In the genomic region with DNA sequence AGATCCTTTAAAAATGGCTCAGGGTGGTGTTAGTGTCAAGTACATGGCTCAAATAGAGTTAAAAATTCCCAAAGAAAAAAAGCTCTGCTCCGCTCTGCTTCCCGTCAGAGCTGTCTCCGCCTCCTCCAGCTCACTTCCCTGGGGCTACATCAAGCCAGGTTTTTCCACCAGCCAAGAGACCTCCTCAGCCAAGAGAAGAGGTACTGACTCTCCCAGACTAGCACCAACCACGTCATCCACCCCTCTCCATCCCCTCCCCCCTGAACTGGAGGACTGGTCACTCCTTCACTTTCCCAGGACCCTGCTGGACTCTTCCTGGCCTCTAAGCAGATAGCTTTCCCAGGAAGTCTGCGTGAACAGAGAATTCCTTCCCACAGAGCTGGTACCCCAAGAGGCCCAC, we compare ENCODE assay signal across 8 mouse cellular contexts. TPM values are rescaled to one million over a fixed set of nuclear protein-coding genes. Genes with fewer than 3 reads are reported as not detected.
DNase-seq lines count a peak whose midpoint lies in the region; ATAC-seq and TF ChIP-seq lines count a peak whose summit lies in the region.

No protein-coding gene starts in this region.

- H3K4me1 ChIP-seq in hindbrain, embryonic 15.5 days (replicated peaks): peaks cover 25% of the 10 kb centered on the region
- H3K4me1 ChIP-seq in limb, embryonic 14.5 days (ENCODE audit: control insufficient read depth, insufficient read depth, low read length): peaks cover 15% of the 10 kb centered on the region
- H3K4me1 ChIP-seq in midbrain, embryonic 16.5 days (ENCODE audit: control insufficient read depth, insufficient read depth, low read length): peaks cover 16% of the 10 kb centered on the region

- peak overlapping the region; percentile 69 for H3K4me3 ChIP-seq in left cerebral cortex, adult 2 months
- peak overlapping the region; percentile 92 for H3K4me3 ChIP-seq in gastrocnemius, adult 2 months
- H3K4me3 ChIP-seq in hindbrain, embryonic 15.5 days: peak overlapping the region; percentile 98
- peak overlapping the region; percentile 90 for H3K4me3 ChIP-seq in limb, embryonic 14.5 days (replicated peaks; ENCODE audit: low read length)
- peak overlapping the region; percentile 78 for H3K4me3 ChIP-seq in midbrain, embryonic 16.5 days (ENCODE audit: low read depth, low read length)

- peak overlapping the region; percentile 71 for H3K4me2 ChIP-seq in hindbrain, embryonic 15.5 days
- H3K4me2 ChIP-seq in limb, embryonic 14.5 days (replicated peaks; ENCODE audit: low read depth, low read length, severe bottlenecking): peak overlapping the region; percentile 73
- H3K4me2 ChIP-seq in midbrain, embryonic 16.5 days (ENCODE audit: low read length): peak overlapping the region; percentile 90

- TF ChIP-seq POLR2A in limb, embryonic 14.5 days (IDR thresholded peaks at IDR 0.05; ENCODE audit: borderline replicate concordance, extremely low read depth, insufficient read depth, insufficient read length): no peak

- H3K36me3 ChIP-seq in hindbrain, embryonic 15.5 days: peaks cover 29% of the 10 kb centered on the region
- H3K36me3 ChIP-seq in limb, embryonic 14.5 days (ENCODE audit: control insufficient read depth, insufficient read depth, low read length): peaks cover 53% of the 10 kb centered on the region
- H3K36me3 ChIP-seq in midbrain, embryonic 16.5 days (ENCODE audit: control insufficient read depth, insufficient read depth, low read length): peaks cover 24% of the 10 kb centered on the region

- peak; percentile 65 for ATAC-seq in hindbrain, embryonic 15.5 days (ENCODE audit: low FRiP score, low read depth)
- ATAC-seq in limb, embryonic 14.5 days (ENCODE audit: low FRiP score, low read depth): peak; percentile 88
- peak; percentile 49 for ATAC-seq in midbrain, embryonic 16.5 days

- no peaks in the 10 kb centered on the region for H3K9me3 ChIP-seq in hindbrain, embryonic 15.5 days
- no peaks in the 10 kb centered on the region for H3K9me3 ChIP-seq in limb, embryonic 14.5 days (ENCODE audit: control insufficient read depth, low read length)
- H3K9me3 ChIP-seq in midbrain, embryonic 16.5 days (replicated peaks; ENCODE audit: control insufficient read depth, low read length, poor library complexity, severe bottlenecking): no peaks in the 10 kb centered on the region

- DNase-seq in left cerebral cortex, adult 2 months (ENCODE audit: extremely low spot score in 1 of 2, low spot score in 2 of 2): peak; percentile 59 to 60
- DNase-seq in left cerebral cortex, adult 11 months (ENCODE audit: low spot score): no peak
- DNase-seq in cerebellum, postnatal 14 days: peak; percentile 70 to 76
- peak; percentile 79 for DNase-seq in gastrocnemius, adult 2 months
- DNase-seq in limb, embryonic 14.5 days (ENCODE audit: low spot score): peak; percentile 82
- DNase-seq in thymus, adult 18-20 months: no peak

- peak overlapping the region; percentile 99 for H3K27ac ChIP-seq in left cerebral cortex, adult 2 months
- peak overlapping the region; percentile 93 for H3K27ac ChIP-seq in gastrocnemius, adult 2 months
- H3K27ac ChIP-seq in hindbrain, embryonic 15.5 days (replicated peaks): peak overlapping the region; percentile 95
- H3K27ac ChIP-seq in limb, embryonic 14.5 days (replicated peaks; ENCODE audit: low read depth, low read length): peak overlapping the region; percentile 93
- H3K27ac ChIP-seq in midbrain, embryonic 16.5 days (ENCODE audit: low read length): peak overlapping the region; percentile 91

- intact Hi-C loops in left cerebral cortex, adult 2 months (cut with DNase I): loop anchor here (1.0 kb wide), 1 partner anchor 14 kb away; no protein-coding TSS in a partner anchor
- intact Hi-C loops in gastrocnemius, adult 2 months (cut with DNase I): no loop called here

- WGBS in hindbrain, embryonic 15.5 days: 4% methylated on average over 5 of the region's 5 CpGs
- 1% methylated on average over 5 of the region's 5 CpGs for WGBS in limb, embryonic 14.5 days
- under 1% methylated on average over 5 of the region's 5 CpGs for WGBS in midbrain, embryonic 16.5 days

- peak overlapping the region; percentile 99 for H3K9ac ChIP-seq in hindbrain, embryonic 15.5 days
- peak overlapping the region; percentile 93 for H3K9ac ChIP-seq in limb, embryonic 14.5 days (ENCODE audit: low read depth, low read length, severe bottlenecking)
- H3K9ac ChIP-seq in midbrain, embryonic 16.5 days (ENCODE audit: low read depth, low read length): peak overlapping the region; percentile 98; the same call in 1 of the 2 replicates

- no peak for TF ChIP-seq CTCF in left cerebral cortex, adult 2 months (IDR thresholded peaks at IDR 0.05)
- no peak for TF ChIP-seq CTCF in gastrocnemius, adult 2 months (IDR thresholded peaks at IDR 0.05)

- H3K27me3 ChIP-seq in hindbrain, embryonic 15.5 days: no peaks in the 10 kb centered on the region
- H3K27me3 ChIP-seq in limb, embryonic 14.5 days (ENCODE audit: control insufficient read depth, insufficient read depth, low read length): no peaks in the 10 kb centered on the region
- no peaks in the 10 kb centered on the region for H3K27me3 ChIP-seq in midbrain, embryonic 16.5 days (ENCODE audit: control insufficient read depth, insufficient read depth, low read depth, low read length)

RNA-seq across cellular contexts. Expression of gene Dtx3, which starts 0.9 kb away (rescaled TPM):
- 100 to 1,000 TPM; 207 to 223 TPM for total RNA-seq in left cerebral cortex, adult 2 months (2021)
- total RNA-seq in gastrocnemius, adult 2 months (2021): 10 to 100 TPM; 20.8 to 25.6 TPM
- polyA plus RNA-seq in hindbrain, embryonic 15.5 days (2015; fragmentation: Nextera tagmentation; extraction: Ambion mirVana): 240 and 266 TPM in 2 replicates
- 565 and 712 TPM in 2 replicates for polyA plus RNA-seq in limb, embryonic 14.5 days (2012; rRNA removed)
- 157 and 184 TPM in 2 replicates for polyA plus RNA-seq in limb, embryonic 14.5 days (2014; fragmentation: Nextera tagmentation; extraction: Ambion mirVana)
- polyA plus RNA-seq in midbrain, embryonic 16.5 days (2015; fragmentation: Nextera tagmentation; extraction: Ambion mirVana): 254 and 255 TPM in 2 replicates

RNA-seq across cellular contexts. Expression of gene Arhgef25, which starts 6.5 kb away (rescaled TPM):
- 100 to 1,000 TPM; 198 to 208 TPM for total RNA-seq in left cerebral cortex, adult 2 months (2021)
- total RNA-seq in gastrocnemius, adult 2 months (2021): 1 to 10 TPM; 8.5 to 8.8 TPM
- polyA plus RNA-seq in hindbrain, embryonic 15.5 days (2015; fragmentation: Nextera tagmentation; extraction: Ambion mirVana): 27.3 and 30.3 TPM in 2 replicates
- polyA plus RNA-seq in limb, embryonic 14.5 days (2012; rRNA removed): 228 and 246 TPM in 2 replicates
- 86.8 and 113 TPM in 2 replicates for polyA plus RNA-seq in limb, embryonic 14.5 days (2014; fragmentation: Nextera tagmentation; extraction: Ambion mirVana)
- 19.6 and 20.2 TPM in 2 replicates for polyA plus RNA-seq in midbrain, embryonic 16.5 days (2015; fragmentation: Nextera tagmentation; extraction: Ambion mirVana)

RNA-seq across cellular contexts. Expression of gene Pip4k2c, which starts 15.0 kb away (rescaled TPM):
- 100 to 1,000 TPM; 113 to 115 TPM for total RNA-seq in left cerebral cortex, adult 2 months (2021)
- total RNA-seq in gastrocnemius, adult 2 months (2021): 1 to 10 TPM; 7.6 to 7.9 TPM
- 19.1 and 19.6 TPM in 2 replicates for polyA plus RNA-seq in hindbrain, embryonic 15.5 days (2015; fragmentation: Nextera tagmentation; extraction: Ambion mirVana)
- polyA plus RNA-seq in limb, embryonic 14.5 days (2012; rRNA removed): 33.1 and 37.5 TPM in 2 replicates
- polyA plus RNA-seq in limb, embryonic 14.5 days (2014; fragmentation: Nextera tagmentation; extraction: Ambion mirVana): 22.0 and 23.3 TPM in 2 replicates
- polyA plus RNA-seq in midbrain, embryonic 16.5 days (2015; fragmentation: Nextera tagmentation; extraction: Ambion mirVana): 16.9 and 18.4 TPM in 2 replicates

RNA-seq across cellular contexts. Expression of gene Slc26a10, which starts 15.9 kb away (rescaled TPM):
- 1 to 10 TPM; 3.8 TPM for total RNA-seq in left cerebral cortex, adult 2 months (2021)
- total RNA-seq in gastrocnemius, adult 2 months (2021): 1 to 10 TPM; 4.1 to 5.4 TPM
- polyA plus RNA-seq in hindbrain, embryonic 15.5 days (2015; fragmentation: Nextera tagmentation; extraction: Ambion mirVana): 0.91 and 1.0 TPM in 2 replicates
- polyA plus RNA-seq in limb, embryonic 14.5 days (2012; rRNA removed): 2.9 and 3.7 TPM in 2 replicates
- 0.81 and 1.2 TPM in 2 replicates for polyA plus RNA-seq in limb, embryonic 14.5 days (2014; fragmentation: Nextera tagmentation; extraction: Ambion mirVana)
- polyA plus RNA-seq in midbrain, embryonic 16.5 days (2015; fragmentation: Nextera tagmentation; extraction: Ambion mirVana): 1.1 and 1.2 TPM in 2 replicates

RNA-seq across cellular contexts. Expression of gene B4galnt1, which starts 31.4 kb away (rescaled TPM):
- total RNA-seq in left cerebral cortex, adult 2 months (2021): 100 to 1,000 TPM; 122 to 125 TPM
- under 1 TPM; 0.66 to 0.89 TPM for total RNA-seq in gastrocnemius, adult 2 months (2021)
- 54.0 and 74.6 TPM in 2 replicates for polyA plus RNA-seq in hindbrain, embryonic 15.5 days (2015; fragmentation: Nextera tagmentation; extraction: Ambion mirVana)
- polyA plus RNA-seq in limb, embryonic 14.5 days (2012; rRNA removed): 12.1 and 15.0 TPM in 2 replicates
- 10.8 and 11.8 TPM in 2 replicates for polyA plus RNA-seq in limb, embryonic 14.5 days (2014; fragmentation: Nextera tagmentation; extraction: Ambion mirVana)
- 60.7 and 71.7 TPM in 2 replicates for polyA plus RNA-seq in midbrain, embryonic 16.5 days (2015; fragmentation: Nextera tagmentation; extraction: Ambion mirVana)

Comparison
In these comparisons a context has a peak if more than half of its experiments do, and no peak if none do; other contexts are left out.
1. DNase-seq: peak in left cerebral cortex, adult 2 months (2 of 2), cerebellum, postnatal 14 days (2 of 2), gastrocnemius, adult 2 months (single experiment) and limb, embryonic 14.5 days (single experiment); none in left cerebral cortex, adult 11 months (single experiment) and thymus, adult 18-20 months (0 of 2).
2. Peak in every context shown above with its lines, with median percentiles within 50 percentile points of each other: H3K27ac ChIP-seq, H3K4me3 ChIP-seq, ATAC-seq, H3K4me2 ChIP-seq and H3K9ac ChIP-seq.